Mouse (Mus musculus): ENCODE measurements around the gene Ankrd28.

Gene Ankrd28

DNA sequence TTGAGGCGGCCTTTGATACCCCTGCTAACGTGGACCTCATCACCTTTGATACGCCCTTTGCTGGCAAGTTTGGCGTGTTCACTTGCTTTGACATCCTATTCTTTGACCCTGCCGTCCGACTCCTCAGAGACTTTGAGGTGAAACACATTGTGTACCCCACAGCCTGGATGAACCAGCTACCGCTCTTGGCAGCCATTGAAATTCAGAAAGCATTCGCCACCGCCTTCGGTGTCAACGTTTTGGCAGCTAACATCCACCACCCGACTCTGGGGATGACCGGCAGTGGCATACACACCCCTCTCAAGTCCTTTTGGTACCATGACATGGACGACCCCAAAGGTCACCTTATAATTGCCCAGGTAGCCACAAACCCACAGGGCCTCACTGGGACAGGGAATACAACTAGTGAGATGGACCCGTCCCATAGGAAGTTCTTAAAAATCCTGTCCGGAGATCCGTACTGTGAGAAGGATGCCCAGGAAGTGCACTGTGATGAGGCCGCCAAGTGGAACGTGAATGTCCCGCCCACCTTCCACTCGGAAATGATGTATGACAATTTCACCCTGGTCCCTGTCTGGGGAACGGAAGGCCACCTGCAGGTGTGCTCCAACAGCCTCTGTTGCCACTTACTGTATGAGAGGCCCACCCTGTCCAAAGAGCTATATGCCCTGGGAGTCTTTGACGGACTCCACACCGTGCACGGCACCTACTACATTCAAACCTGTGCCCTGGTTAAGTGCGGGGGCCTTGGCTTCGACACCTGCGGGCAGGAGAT is 163.3 kb downstream of the Ankrd28 start:
- peak; percentile 57 to 61 for DNase-seq (ENCODE audit: low spot score in 2 of 2)

DNA sequence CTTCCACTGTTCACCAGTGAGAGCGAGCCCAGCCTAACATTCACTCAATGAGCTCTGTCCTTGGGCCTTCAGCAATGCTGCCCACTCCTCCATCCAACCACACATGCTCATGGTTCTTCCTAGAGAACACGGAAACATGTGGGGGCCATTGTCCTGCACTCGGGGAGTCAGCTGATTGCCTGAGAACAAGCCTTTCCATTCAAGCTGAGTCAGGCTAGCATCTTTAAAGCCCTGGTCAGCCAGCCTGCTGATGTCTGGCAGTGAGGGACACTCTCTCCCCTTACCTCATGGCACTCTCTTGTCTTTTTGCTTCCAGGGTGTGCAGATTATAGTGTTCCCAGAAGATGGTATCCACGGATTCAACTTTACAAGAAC is 164.9 kb downstream of the Ankrd28 start:
- DNase-seq (ENCODE audit: low spot score in 2 of 2) = no peak

DNA sequence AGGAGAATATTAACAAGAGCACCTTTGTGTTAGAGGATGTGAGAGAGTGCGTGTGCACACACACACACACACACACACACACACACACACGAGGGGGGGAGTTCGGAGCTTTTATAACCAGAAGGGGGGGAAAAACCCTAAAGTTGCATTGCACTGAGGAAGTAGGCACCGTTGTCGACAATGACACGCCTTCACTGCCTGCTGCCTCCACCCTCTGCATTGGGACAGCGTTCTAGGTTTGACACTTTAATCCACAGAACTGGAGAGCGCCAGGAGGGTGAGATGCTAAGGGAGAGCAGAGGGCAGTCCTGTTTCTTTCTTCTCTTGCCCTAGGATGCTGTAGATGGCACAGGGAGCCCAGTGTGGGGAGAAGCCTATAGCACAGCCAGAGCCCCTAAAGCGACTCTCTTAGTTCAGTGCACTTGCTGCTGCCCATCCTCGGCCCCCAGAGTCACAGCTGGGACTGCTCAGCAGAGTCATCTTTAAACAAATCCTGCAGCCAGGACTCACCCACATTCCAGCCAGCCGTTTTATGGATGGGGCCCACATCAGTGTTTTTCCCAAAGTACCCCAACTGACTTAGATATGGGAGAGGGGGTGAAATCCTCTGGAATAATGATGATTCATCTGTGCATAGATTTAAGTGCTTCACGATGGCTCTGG is 165.4 kb downstream of the Ankrd28 start:
- peak; percentile 77 to 80 for DNase-seq (ENCODE audit: low spot score in 2 of 2)

DNA sequence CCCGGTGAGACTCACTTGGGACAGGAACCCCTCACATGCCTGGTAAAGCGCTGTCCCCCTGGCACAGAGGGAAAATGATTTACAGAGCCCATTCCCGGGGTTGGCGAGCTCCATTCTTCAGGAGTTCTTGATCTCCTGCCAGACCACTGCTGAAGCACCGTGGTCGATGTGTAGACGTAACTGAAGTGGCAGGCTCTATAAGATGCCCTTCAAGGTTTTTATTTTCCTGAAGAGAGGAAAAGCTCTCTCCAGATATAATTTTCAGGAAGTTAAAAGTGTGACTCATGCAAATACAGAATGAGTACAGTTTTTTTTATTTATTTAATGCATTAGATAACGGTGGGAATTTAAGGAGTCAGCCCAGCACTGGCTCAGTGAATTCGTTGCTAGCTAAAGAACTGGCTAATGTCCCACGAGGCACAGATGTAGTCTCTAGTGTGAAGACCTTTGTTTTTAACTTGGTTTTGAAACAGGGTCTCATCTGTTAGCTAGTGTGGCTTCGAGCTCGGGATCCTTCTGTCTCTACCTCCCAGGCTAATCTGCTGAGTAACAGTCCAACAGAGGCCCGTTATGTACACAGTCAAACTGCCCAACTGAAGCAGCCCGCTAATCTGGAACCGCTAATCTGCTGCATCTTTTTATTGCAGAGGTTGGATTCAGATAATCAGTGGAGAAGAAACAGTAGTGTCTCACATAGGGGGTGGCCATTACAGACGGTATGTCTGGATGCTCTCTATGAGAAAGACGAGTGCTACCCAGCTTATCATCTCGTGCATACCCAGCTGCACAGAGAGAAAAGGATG is 166.2 kb downstream of the Ankrd28 start:
- DNase-seq (ENCODE audit: low spot score in 2 of 2) = no peak

GRCm38 (mm10) chr14:31663376-31664099 is 166.9 kb downstream of the Ankrd28 start:
- no peak for DNase-seq (ENCODE audit: low spot score in 2 of 2)

GRCm38 (mm10) chr14:31662555-31663211 is 167.8 kb downstream of the Ankrd28 start:
- DNase-seq (ENCODE audit: low spot score in 2 of 2) = peak; percentile 71 to 72

DNA sequence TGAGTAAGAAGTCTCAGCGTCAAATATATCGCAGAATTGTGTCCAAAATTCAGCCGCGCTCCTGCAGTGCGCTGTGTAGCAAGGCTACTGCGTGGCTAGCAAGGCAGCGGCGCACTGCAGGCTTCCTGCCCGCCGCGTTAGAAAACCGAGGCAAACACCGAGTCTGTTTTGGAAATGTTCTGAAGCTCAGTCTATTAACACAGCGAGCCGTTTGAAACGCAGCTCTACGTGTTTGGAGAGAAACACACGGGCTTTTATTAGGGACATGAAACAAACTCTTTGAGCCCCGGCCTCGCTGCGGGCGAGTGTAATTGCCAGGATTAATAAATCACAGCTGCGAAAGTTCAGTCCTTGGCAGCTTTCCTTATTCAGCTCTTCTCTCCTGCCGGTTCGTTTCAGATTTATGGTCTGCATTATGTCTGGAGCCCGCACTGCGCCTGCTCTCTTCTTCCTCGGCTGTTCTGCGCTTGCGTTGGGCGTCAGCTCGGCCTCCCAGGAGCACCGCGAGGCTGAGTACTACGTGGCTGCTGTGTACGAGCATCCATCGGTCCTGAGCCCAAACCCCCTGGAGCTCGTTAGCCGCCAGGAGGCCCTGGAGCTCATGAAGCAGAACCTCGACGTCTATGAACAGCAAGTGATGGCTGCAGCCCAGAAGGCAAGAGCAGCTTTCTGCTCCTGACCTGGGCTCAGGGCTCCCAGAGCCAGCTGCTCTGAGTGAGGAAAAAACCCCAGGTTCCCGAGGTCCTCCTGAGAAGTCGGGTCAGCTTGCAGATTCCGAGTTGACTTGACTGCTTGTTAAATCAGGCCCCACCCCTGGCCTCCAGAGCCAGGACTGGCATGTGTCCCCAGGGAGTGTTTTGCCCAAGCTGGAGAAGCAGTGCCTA is 168.5 kb downstream of the Ankrd28 start:
- DNase-seq (ENCODE audit: low spot score in 2 of 2) = peak; percentile 80 to 81

DNA sequence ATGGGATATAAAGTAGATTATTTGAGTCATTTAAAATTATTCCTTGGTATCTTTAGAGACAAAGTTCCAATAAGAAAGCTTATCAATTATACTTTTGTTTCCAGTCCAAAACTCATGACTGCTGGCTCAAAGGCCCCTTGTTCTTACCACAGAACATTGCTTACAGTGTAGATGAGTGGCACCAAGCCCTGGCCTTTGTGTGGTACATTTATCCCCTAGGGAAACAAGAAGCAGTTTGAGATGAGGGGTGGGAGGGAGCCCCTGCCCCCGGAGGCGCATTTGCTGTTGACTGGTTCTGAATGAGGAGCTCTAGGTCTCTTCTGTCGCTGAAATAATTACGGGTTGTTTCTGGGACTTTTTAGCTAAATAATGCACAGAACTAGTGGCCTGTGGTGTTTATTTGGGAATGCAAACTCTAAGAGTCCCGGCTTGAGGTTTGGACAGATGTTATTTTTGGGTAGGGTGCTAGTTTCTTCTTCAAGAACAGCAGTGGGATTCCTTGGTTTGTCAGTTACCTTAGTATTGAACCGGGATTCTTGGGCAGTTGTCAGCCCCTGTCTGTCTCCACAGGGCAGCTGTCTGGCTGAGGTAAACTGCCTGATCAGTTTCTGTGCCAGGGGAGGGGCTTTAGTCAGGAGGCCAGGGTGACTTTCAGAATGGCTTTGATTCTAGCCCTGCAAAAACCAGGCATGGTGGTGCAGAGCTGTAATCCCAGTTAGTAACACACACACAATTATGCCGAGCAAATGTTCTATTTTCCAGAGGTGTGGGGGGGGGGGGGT is 169.9 kb downstream of the Ankrd28 start:
- no peak for DNase-seq (ENCODE audit: low spot score in 2 of 2)

- no peak for DNase-seq (ENCODE audit: low spot score in 2 of 2)
These were observed 170.8 kb downstream of the Ankrd28 start for GRCm38 (mm10) chr14:31659501-31660181.

DNA sequence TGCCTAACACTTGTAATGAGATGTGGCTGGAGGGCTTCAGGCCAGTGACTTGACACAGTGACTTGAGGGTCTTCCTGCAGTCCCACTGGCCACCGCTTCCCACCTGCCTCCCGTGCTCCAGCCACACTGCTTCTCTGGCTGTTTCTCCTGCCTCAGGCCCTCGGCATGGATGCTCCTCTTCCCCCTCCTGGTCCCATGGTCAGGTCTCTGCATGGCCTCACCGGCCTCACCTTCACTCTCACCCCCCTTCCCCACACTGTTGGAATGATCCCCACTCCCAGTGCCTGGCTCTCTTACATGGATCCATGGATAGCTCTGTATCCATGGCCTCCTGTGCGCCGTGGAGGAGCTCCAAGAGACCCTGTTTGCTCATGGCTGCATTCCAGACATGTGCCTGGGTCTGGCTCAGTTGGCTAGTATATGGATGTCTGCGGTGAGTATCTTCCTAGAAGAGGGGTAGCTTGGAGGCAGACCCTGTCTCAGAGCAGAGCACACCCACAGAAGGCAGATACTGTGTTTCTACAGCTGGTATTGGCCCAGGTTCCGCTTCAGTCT is 172.2 kb downstream of the Ankrd28 start:
- DNase-seq (ENCODE audit: low spot score in 2 of 2) = no peak

DNA sequence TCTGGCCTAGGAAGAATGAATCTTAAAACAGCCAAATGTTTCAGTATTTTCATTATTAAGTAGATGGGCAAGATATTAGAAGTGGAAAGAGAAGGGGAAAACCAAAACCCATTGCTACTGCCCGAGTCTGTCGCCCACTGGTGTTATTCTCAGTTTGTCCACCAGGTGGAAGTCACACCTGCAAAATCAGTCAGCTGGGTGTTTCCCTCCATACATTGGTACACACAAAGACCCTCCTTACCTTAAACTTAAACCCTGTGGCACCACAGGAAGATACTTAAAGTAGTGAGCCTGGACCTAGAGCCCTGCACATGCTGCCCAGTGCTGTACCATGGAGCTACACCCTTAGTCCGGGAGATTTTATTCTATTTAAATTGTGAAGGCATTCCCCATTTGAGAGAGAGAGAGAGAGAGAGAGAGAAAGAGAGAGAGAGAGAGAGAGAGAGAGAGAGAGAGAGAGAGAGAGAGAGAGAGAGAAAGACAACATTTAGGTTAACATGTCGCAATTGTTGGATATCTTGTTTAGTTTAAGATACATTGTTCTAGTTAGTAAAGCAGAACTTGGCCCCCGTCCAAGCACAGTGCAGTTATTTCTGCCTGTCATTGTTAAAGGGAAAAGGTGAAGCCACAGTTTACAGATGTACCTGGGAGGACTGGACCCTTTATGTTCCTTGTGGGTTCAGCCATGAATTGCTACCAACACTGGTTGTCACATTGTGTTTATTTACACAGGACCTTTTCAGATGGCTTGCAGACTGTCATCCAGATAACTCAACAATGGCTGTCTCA is 173.4 kb downstream of the Ankrd28 start:
- DNase-seq (ENCODE audit: low spot score in 2 of 2) = peak; percentile 67 to 72

GRCm38 (mm10) chr14:31656386-31656785 is 174.1 kb downstream of the Ankrd28 start:
- DNase-seq (ENCODE audit: low spot score in 2 of 2) = no peak

DNA sequence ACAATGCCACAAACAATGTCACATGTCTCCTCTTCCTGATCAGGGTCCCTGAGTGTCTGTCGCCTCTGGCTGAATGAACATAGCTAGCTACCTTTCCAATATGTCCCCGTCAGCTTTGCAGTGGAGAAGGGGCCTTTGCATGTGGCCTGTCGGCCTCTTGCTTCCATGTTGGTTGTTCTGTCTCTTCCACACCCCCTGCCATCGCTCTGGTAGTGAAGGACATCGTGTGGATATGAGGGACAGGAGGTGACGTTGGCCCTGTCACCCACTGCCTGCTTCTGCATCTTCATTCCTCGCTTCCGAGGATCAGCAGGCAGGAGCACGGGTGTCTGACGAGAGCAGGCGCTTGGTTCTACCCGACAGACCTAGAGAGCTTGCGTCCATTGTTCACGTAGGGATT is 175.0 kb downstream of the Ankrd28 start:
- DNase-seq (ENCODE audit: low spot score in 2 of 2) = no peak

DNA sequence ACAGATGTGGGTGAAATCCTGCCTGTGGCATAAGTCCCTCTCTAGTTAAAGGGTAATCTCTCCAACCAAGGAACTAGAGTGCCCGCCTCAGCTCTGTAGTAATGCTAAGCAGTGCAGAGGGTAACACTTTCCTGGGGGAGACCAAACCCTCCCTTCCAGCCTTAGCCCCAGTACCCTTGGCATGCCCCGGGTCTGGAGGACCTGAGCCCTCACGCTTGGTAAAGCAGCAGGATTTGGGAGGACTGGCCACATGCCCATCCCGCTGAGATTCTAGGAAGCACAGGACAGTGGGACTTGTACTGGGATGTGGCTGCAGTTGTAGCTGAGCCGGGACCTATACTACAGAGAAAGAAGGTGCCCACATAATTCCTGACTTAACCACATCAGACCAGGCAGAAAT is 175.6 kb downstream of the Ankrd28 start:
- DNase-seq (ENCODE audit: low spot score in 2 of 2) = no peak

- no peak for DNase-seq (ENCODE audit: low spot score in 2 of 2)
These were observed 177.2 kb downstream of the Ankrd28 start for GRCm38 (mm10) chr14:31653101-31653875.

DNA sequence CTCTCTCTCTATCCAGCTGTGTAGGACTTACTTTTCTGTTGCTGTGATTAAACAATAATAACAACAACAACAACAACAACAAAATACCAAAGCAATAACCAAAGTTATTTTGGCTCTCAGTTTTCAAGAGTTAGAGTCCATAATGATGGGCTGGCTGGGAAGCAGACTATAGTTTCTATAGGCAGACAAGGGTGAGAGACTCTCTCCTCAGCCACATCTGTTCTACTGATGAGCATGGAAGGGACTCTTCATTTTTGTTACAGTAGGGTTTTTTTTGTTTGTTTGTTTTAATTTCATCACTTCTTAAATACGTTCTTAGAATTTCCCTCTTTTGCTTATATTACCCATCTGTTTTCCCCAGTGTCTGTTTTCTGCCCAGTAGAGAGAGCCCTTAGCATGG is 177.8 kb downstream of the Ankrd28 start:
- no peak for DNase-seq (ENCODE audit: low spot score in 2 of 2)

- no peak for DNase-seq (ENCODE audit: low spot score in 2 of 2)
These were observed 178.3 kb downstream of the Ankrd28 start for GRCm38 (mm10) chr14:31652106-31652505.
